Mouse (Mus musculus) MEL (cell line): ENCODE data around the gene Phf5a. TPM values are rescaled to one million over a fixed set of nuclear protein-coding genes. Genes with fewer than 3 reads are reported as not detected.

ENCODE experiments used
- DNase-seq: peaks from one replicate; pipeline ENCODE4 v3.0.0; 2011; ENCODE audit warnings: low read depth, low spot score
- H3K27ac ChIP-seq: 2 replicates; pipeline ENCODE4 v1.5.1; 2012; ENCODE audit warnings: low read depth, mild to moderate bottlenecking, control low read depth, low read length, moderate library complexity; ENCODE audit not compliant: control insufficient read depth
- H3K27me3 ChIP-seq, 2 experiments: fragments of 150-350 bp in 1 of 2; sonication (generic) in 1 of 2; 2 replicates each; pipeline ENCODE4 v1.6.1; 2012; ENCODE audit warnings: low read length in 2 of 2, mild to moderate bottlenecking in 2 of 2, improper control_type of control experiment in 1 of 2, moderate library complexity in 1 of 2; ENCODE audit not compliant: insufficient read depth in 2 of 2, control insufficient read depth in 1 of 2
- H3K36me3 ChIP-seq, 2 experiments: 2 replicates each; pipeline ENCODE4 v1.6.1; 2012 to 2014; ENCODE audit warnings: low read length in 2 of 2, improper control_type of control experiment in 1 of 2, inconsistent platforms in 1 of 2, mild to moderate bottlenecking in 1 of 2; ENCODE audit not compliant: insufficient read depth in 2 of 2, control insufficient read depth in 1 of 2
- H3K4me1 ChIP-seq, 2 experiments: fragments of 150-350 bp in 1 of 2; sonication (generic) in 1 of 2; 2 replicates each; pipeline ENCODE4 v1.6.1; 2012; ENCODE audit warnings: low read length in 2 of 2, improper control_type of control experiment in 1 of 2, mild to moderate bottlenecking in 1 of 2; ENCODE audit not compliant: insufficient read depth in 2 of 2, control insufficient read depth in 1 of 2
- H3K4me3 ChIP-seq, 2 experiments: fragments of 150-350 bp in 1 of 2; sonication (generic) in 1 of 2; 2 replicates each; pipeline ENCODE4 v1.5.1; 2012; ENCODE audit warnings: low read depth in 2 of 2, low read length in 2 of 2, mild to moderate bottlenecking in 2 of 2, moderate library complexity in 2 of 2, control low read depth in 1 of 2, improper control_type of control experiment in 1 of 2; ENCODE audit not compliant: control insufficient read depth in 1 of 2, insufficient read depth in 1 of 2
- H3K79me2 ChIP-seq: 2 replicates; pipeline ENCODE4 v1.6.1; 2012; ENCODE audit warnings: mild to moderate bottlenecking, low read length, moderate library complexity; ENCODE audit not compliant: control insufficient read depth, poor library complexity, insufficient read depth
- H3K9ac ChIP-seq: 2 replicates; pipeline ENCODE4 v1.6.1; 2012; ENCODE audit warnings: low read depth, mild to moderate bottlenecking, control low read depth, low read length, moderate library complexity; ENCODE audit not compliant: control insufficient read depth, poor library complexity, severe bottlenecking
- H3K9me3 ChIP-seq: fragments of 150-350 bp; sonication (generic); replicated peaks from 2 replicates; pipeline ENCODE4 v1.6.1; 2012; ENCODE audit warnings: mild to moderate bottlenecking, low read length, improper control_type of control experiment, moderate library complexity; ENCODE audit not compliant: insufficient read depth
- BHLHE40 ChIP-seq: IDR thresholded peaks from 2 replicates; pipeline ENCODE4 v1.6.1; 2012; ENCODE audit warnings: low read depth, mild to moderate bottlenecking, inconsistent platforms, low read length, improper control_type of control experiment, borderline replicate concordance
- CHD2 ChIP-seq: IDR thresholded peaks from 2 replicates; pipeline ENCODE4 v1.6.1; 2011; ENCODE audit warnings: low read length, improper control_type of control experiment
- E2F4 ChIP-seq: IDR thresholded peaks from 2 replicates; pipeline ENCODE4 v1.6.1; 2011; ENCODE audit warnings: low read depth, low read length, improper control_type of control experiment, borderline replicate concordance
- ELF1 ChIP-seq: IDR thresholded peaks from 2 replicates; pipeline ENCODE4 v1.6.1; 2014; ENCODE audit warnings: low read depth, mild to moderate bottlenecking, inconsistent platforms, low read length, improper control_type of control experiment, moderate library complexity
- GABPA ChIP-seq: IDR thresholded peaks from 2 replicates; pipeline ENCODE4 v1.6.1; 2012; ENCODE audit warnings: low read depth, mild to moderate bottlenecking, inconsistent platforms, low read length, improper control_type of control experiment, moderate library complexity
- HCFC1 ChIP-seq: IDR thresholded peaks from 2 replicates; pipeline ENCODE4 v1.6.1; 2012; ENCODE audit warnings: low read depth, mild to moderate bottlenecking, inconsistent platforms, low read length, improper control_type of control experiment, moderate library complexity
- KAT2A ChIP-seq: conservative IDR thresholded peaks from 2 replicates; pipeline ENCODE4 v1.6.1; 2012; ENCODE audit warnings: low read depth, low read length, improper control_type of control experiment, inconsistent platforms
- MAFK ChIP-seq: IDR thresholded peaks from 2 replicates; pipeline ENCODE4 v1.6.1; 2011; ENCODE audit warnings: low read depth, mild to moderate bottlenecking, low read length, improper control_type of control experiment, borderline replicate concordance
- MYB ChIP-seq: IDR thresholded peaks from 2 replicates; pipeline ENCODE4 v1.6.1; 2011; ENCODE audit warnings: mild to moderate bottlenecking, low read depth, low read length, improper control_type of control experiment
- MYC ChIP-seq: IDR thresholded peaks from 2 replicates; pipeline ENCODE4 v1.6.1; 2011; ENCODE audit warnings: low read depth, mild to moderate bottlenecking, low read length, improper control_type of control experiment, moderate library complexity
- NELFE ChIP-seq: IDR thresholded peaks from 2 replicates; pipeline ENCODE4 v1.6.1; 2011; ENCODE audit warnings: low read depth, low read length, improper control_type of control experiment
- NRF1 ChIP-seq: IDR thresholded peaks from 2 replicates; pipeline ENCODE4 v1.6.1; 2014; ENCODE audit warnings: low read depth, mild to moderate bottlenecking, inconsistent platforms, low read length, improper control_type of control experiment, moderate library complexity; ENCODE audit not compliant: poor library complexity, insufficient read depth, severe bottlenecking
- POLR2AphosphoS2 ChIP-seq: IDR thresholded peaks from 2 replicates; pipeline ENCODE4 v1.6.1; 2011; ENCODE audit warnings: low read length, improper control_type of control experiment
- TAL1 ChIP-seq: IDR thresholded peaks from 2 replicates; pipeline ENCODE4 v1.6.1; 2012; ENCODE audit warnings: mild to moderate bottlenecking, inconsistent platforms, low read length, moderate library complexity, mixed read lengths
- TCF12 ChIP-seq: IDR thresholded peaks from 2 replicates; pipeline ENCODE4 v1.6.1; 2014; ENCODE audit warnings: low read depth, mild to moderate bottlenecking, inconsistent platforms, low read length, improper control_type of control experiment, moderate library complexity
- ZKSCAN1 ChIP-seq: IDR thresholded peaks from 2 replicates; pipeline ENCODE4 v1.6.1; 2012; ENCODE audit warnings: low read depth, mild to moderate bottlenecking, inconsistent platforms, low read length, improper control_type of control experiment, moderate library complexity
- ZMIZ1 ChIP-seq: IDR thresholded peaks from 2 replicates; pipeline ENCODE4 v1.6.1; 2012; ENCODE audit warnings: low read depth, mild to moderate bottlenecking, inconsistent platforms, low read length, improper control_type of control experiment, moderate library complexity
- polyA plus RNA-seq, 2 experiments: library from polyadenylated mRNA; stranded (reverse) in 1 of 2; unstranded in 1 of 2; fragments of >175 nt in 1 of 2; fragments of >200 nt in 1 of 2; gene quantifications; 2 replicates each; pipeline versions ENCODE4 v1.2.1 to v1.2.4; 2012; ENCODE audit warnings: low replicate concordance in 2 of 2, low read depth in 1 of 2; ENCODE audit not compliant: insufficient read length in 2 of 2, insufficient read depth in 1 of 2, missing spikeins in 1 of 2
- total RNA-seq: library from RNA; depleted of rRNA; stranded (reverse); fragments of 300-350 nt; gene quantifications from 2 replicates; pipeline ENCODE4 v1.2.3, GENCODE M21; 2012

The Phf5a gene
- total and polyA plus RNA-seq, 3 experiments, result 128 to 164 TPM; not detected in 1

- Histone ChIP-seq H3K79me2 (no peaks in the 10 kb centered on the region), H3K4me3 (no peak overlapping the region), H3K27ac (no peak overlapping the region), H3K4me1 (no peaks in the 10 kb centered on the region), H3K9me3 (no peaks in the 10 kb centered on the region), H3K36me3 (no peaks in the 10 kb centered on the region), H3K27me3 (no peaks in the 10 kb centered on the region), H3K9ac (no peak overlapping the region)
- no peak for TF ChIP-seq HCFC1
- TF ChIP-seq BHLHE40, result no peak
- TF ChIP-seq CHD2, result no peak
- no peak for TF ChIP-seq POLR2AphosphoS2
- no peak for TF ChIP-seq KAT2A
- no peak for TF ChIP-seq TAL1
- no peak for TF ChIP-seq NELFE
- no peak for TF ChIP-seq E2F4
- TF ChIP-seq TCF12, result no peak
- TF ChIP-seq ELF1, result no peak
- TF ChIP-seq GABPA, result no peak
- DNase-seq, result no peak
Observed at GRCm38 (mm10) chr15:81824832-81825231, 46.9 kb downstream of the Phf5a start.

DNA sequence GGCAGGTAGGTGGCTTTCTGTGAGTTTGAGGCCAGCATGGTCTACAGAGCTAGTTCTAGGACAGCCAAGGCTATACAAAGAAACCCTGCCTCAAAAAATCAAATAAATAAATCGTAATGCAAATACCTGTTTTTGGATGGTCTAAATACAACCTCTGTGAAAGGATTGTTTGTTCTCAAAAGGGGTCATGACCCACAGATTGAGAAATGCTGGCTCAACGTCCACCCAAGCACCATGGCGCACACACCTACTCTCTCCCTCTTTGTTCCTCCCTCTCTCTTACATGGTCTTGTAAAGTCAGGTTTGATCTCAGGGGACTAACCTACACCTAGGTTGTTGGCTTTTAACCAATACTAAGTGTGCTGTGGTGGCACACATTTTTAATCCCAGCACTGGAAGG is 49.1 kb downstream of the Phf5a start:
- no peak overlapping the region for H3K27ac ChIP-seq
- H3K27me3 ChIP-seq, result no peaks in the 10 kb centered on the region
- no peak overlapping the region for H3K4me3 ChIP-seq
- H3K4me1 ChIP-seq, result no peaks in the 10 kb centered on the region
- TF ChIP-seq MYC (no peak), MYB (no peak), ZMIZ1 (no peak), ZKSCAN1 (no peak), NELFE (no peak), E2F4 (no peak), NRF1 (no peak), MAFK (no peak)
- H3K36me3 ChIP-seq, result no peaks in the 10 kb centered on the region
- no peaks in the 10 kb centered on the region for H3K9me3 ChIP-seq
- no peak for DNase-seq
- H3K79me2 ChIP-seq, result no peaks in the 10 kb centered on the region
- H3K9ac ChIP-seq, result no peak overlapping the region
